Mouse (Mus musculus): ENCODE measurements around the gene Tmem167b.

- TF ChIP-seq MAX (IDR thresholded peaks at IDR 0.05) (no peak), CTCF (IDR thresholded peaks at IDR 0.05; ENCODE audit: control insufficient read depth, insufficient read depth, insufficient read length) (no peak)
Measured at GRCm38 (mm10) chr3:108533114-108533885, 29.0 kb downstream of the Tmem167b start.

Data from C2C12 (cell line).